Mouse (Mus musculus) liver, postnatal 0 days (tissue): ENCODE measurements at regions not wholly inside any gene's neighbourhood (a gene's known extent, or its start where the extent isn't known, plus 50 kb on each side); places are given as distances from the start of the nearest gene placed in this dataset.

Experiments used
- ATAC-seq: fragments of 200-750 bp; cut with Nextera tagmentation; 2 replicates; pipeline ENCODE4 v1.8.0; 2017; ENCODE audit warnings: mild to moderate bottlenecking, moderate library complexity
- DNase-seq: peaks from one replicate; pipeline ENCODE4 v3.0.0-alpha.2; 2016
- H3K27ac ChIP-seq: fragments of 300-500 bp; sonication (generic); 2 replicates; pipeline ENCODE4 v1.5.1; 2014; ENCODE audit warnings: antibody characterized with exemption, moderate library complexity, mild to moderate bottlenecking, low read depth
- H3K27me3 ChIP-seq: fragments of 300-500 bp; sonication (generic); 2 replicates; pipeline ENCODE4 v1.6.1; 2014; ENCODE audit warnings: low read length, control low read depth, mixed read lengths; ENCODE audit not compliant: insufficient read depth
- H3K36me3 ChIP-seq: fragments of 300-500 bp; sonication (generic); replicated peaks from 2 replicates; pipeline ENCODE4 v1.6.1; 2014; ENCODE audit warnings: mild to moderate bottlenecking, control low read depth, low read length, moderate library complexity, mixed read lengths; ENCODE audit not compliant: insufficient read depth
- H3K4me1 ChIP-seq: fragments of 300-500 bp; sonication (generic); 2 replicates; pipeline ENCODE4 v1.6.1; 2014; ENCODE audit warnings: antibody characterized with exemption, mild to moderate bottlenecking, control low read depth; ENCODE audit not compliant: insufficient read depth
- H3K4me2 ChIP-seq: fragments of 300-500 bp; sonication (generic); 2 replicates; pipeline ENCODE4 v1.6.1; 2014; ENCODE audit warnings: low read depth, mild to moderate bottlenecking, low read length, moderate library complexity, mixed read lengths
- H3K4me3 ChIP-seq: fragments of 300-500 bp; sonication (generic); 2 replicates; pipeline ENCODE4 v1.5.1; 2014; ENCODE audit warnings: low read depth, low read length
- H3K9ac ChIP-seq: fragments of 300-500 bp; sonication (generic); replicated peaks from 2 replicates; pipeline ENCODE4 v1.6.1; 2014; ENCODE audit warnings: mild to moderate bottlenecking, moderate library complexity
- H3K9me3 ChIP-seq: fragments of 300-500 bp; sonication (generic); 2 replicates; pipeline ENCODE4 v1.6.1; 2016; ENCODE audit warnings: mild to moderate bottlenecking, control low read depth, low read length, mixed read lengths
- CTCF ChIP-seq: sonication (generic); IDR thresholded peaks from 2 replicates; pipeline ENCODE4 v1.5.1; 2016; ENCODE audit warnings: antibody characterized with exemption, low read depth
- EP300 ChIP-seq: IDR thresholded peaks from 2 replicates; pipeline ENCODE4 v1.6.1; 2016; ENCODE audit warnings: antibody characterized with exemption, low read depth, mild to moderate bottlenecking
- WGBS: fragments of 180-500 bp; shearing (Covaris S2); extraction: QIAGEN DNeasy Blood & Tissue Kit; methylation state at CpG from one replicate; pipeline ENCODE4 v1.1.7; 2014; ENCODE audit not compliant: insufficient replicate concordance; 5-methylcytosine and 5-hydroxymethylcytosine counted together

GRCm38 (mm10) chr11:114248261-114248898, 181.5 kb upstream of the Sdk2 start:
- TF ChIP-seq EP300 (no peak), CTCF (no peak)
- Histone ChIP-seq H3K27me3 (no peaks in the 10 kb centered on the region), H3K27ac (no peak overlapping the region), H3K36me3 (no peaks in the 10 kb centered on the region), H3K4me2 (no peak overlapping the region), H3K4me1 (no peaks in the 10 kb centered on the region), H3K9ac (no peak overlapping the region), H3K4me3 (no peak overlapping the region), H3K9me3 (no peaks in the 10 kb centered on the region)
- DNase-seq (no peak), ATAC-seq (no peak)
- 60% methylated on average over 4 of the region's 4 CpGs for WGBS

GRCm38 (mm10) chr11:114239311-114239803, 172.5 kb upstream of the Sdk2 start:
- WGBS, result 49% methylated on average over 8 of the region's 8 CpGs
- no peak for DNase-seq
- H3K27me3 ChIP-seq, result no peaks in the 10 kb centered on the region
- no peaks in the 10 kb centered on the region for H3K36me3 ChIP-seq
- no peak overlapping the region for H3K4me3 ChIP-seq
- no peak overlapping the region for H3K9ac ChIP-seq
- no peak overlapping the region for H3K4me2 ChIP-seq
- H3K4me1 ChIP-seq, result no peaks in the 10 kb centered on the region
- ATAC-seq, result no peak
- TF ChIP-seq EP300, result no peak
- TF ChIP-seq CTCF, result no peak
- no peaks in the 10 kb centered on the region for H3K9me3 ChIP-seq
- no peak overlapping the region for H3K27ac ChIP-seq

- TF ChIP-seq CTCF, result no peak
- no peak for TF ChIP-seq EP300
- Histone ChIP-seq H3K4me2 (no peak overlapping the region), H3K27me3 (no peaks in the 10 kb centered on the region), H3K9ac (no peak overlapping the region), H3K27ac (no peak overlapping the region), H3K9me3 (no peaks in the 10 kb centered on the region), H3K4me3 (no peak overlapping the region), H3K4me1 (no peaks in the 10 kb centered on the region), H3K36me3 (no peaks in the 10 kb centered on the region)
- ATAC-seq (no peak), DNase-seq (no peak)
- WGBS, result 70% methylated on average over 5 of the region's 5 CpGs
Measured at GRCm38 (mm10) chr11:114238801-114239200, 172.0 kb upstream of the Sdk2 start.

GRCm38 (mm10) chr11:114238316-114238715, 171.5 kb upstream of the Sdk2 start:
- Histone ChIP-seq H3K9ac (no peak overlapping the region), H3K27me3 (no peaks in the 10 kb centered on the region), H3K36me3 (no peaks in the 10 kb centered on the region), H3K9me3 (no peaks in the 10 kb centered on the region), H3K4me1 (no peaks in the 10 kb centered on the region), H3K4me2 (no peak overlapping the region), H3K27ac (no peak overlapping the region), H3K4me3 (no peak overlapping the region)
- TF ChIP-seq EP300 (no peak), CTCF (no peak)
- 47% methylated on average over 8 of the region's 8 CpGs for WGBS
- DNase-seq (no peak), ATAC-seq (no peak)

GRCm38 (mm10) chr11:114234542-114234910, 167.7 kb upstream of the Sdk2 start:
- WGBS, result 50% methylated on average over 1 of the region's 1 CpGs
- ATAC-seq (no peak), DNase-seq (no peak)
- Histone ChIP-seq H3K27me3 (no peaks in the 10 kb centered on the region; the same call in 1 of the 2 replicates), H3K4me2 (no peak overlapping the region), H3K27ac (no peak overlapping the region), H3K9ac (no peak overlapping the region), H3K36me3 (no peaks in the 10 kb centered on the region), H3K4me1 (no peaks in the 10 kb centered on the region), H3K4me3 (no peak overlapping the region), H3K9me3 (no peaks in the 10 kb centered on the region)
- TF ChIP-seq CTCF (no peak), EP300 (no peak)

GRCm38 (mm10) chr11:114233636-114234541, 167.0 kb upstream of the Sdk2 start:
- ATAC-seq, result no peak
- no peak overlapping the region for H3K4me3 ChIP-seq
- no peak overlapping the region for H3K9ac ChIP-seq
- WGBS, result 78% methylated on average over 19 of the region's 19 CpGs
- H3K27me3 ChIP-seq, result no peaks in the 10 kb centered on the region; the same call in 1 of the 2 replicates
- DNase-seq, result no peak
- H3K9me3 ChIP-seq, result no peaks in the 10 kb centered on the region
- no peak overlapping the region for H3K4me2 ChIP-seq
- no peak for TF ChIP-seq CTCF
- no peak for TF ChIP-seq EP300
- H3K36me3 ChIP-seq, result no peaks in the 10 kb centered on the region
- H3K4me1 ChIP-seq, result no peaks in the 10 kb centered on the region
- H3K27ac ChIP-seq, result no peak overlapping the region
